Mouse (Mus musculus) cerebellum, postnatal 4 days (tissue): ENCODE results near the gene Slc6a6.
A peak's percentile ranks its signal among the peaks of the same experiment; 100 is the strongest.

ENCODE experiments used
- DNase-seq, 2 experiments: peaks; one replicate each; pipeline ENCODE4 v3.0.0; 2022; ENCODE audit warnings: low spot score in 2 of 2, mixed read lengths in 1 of 2

Gene Slc6a6

DNA sequence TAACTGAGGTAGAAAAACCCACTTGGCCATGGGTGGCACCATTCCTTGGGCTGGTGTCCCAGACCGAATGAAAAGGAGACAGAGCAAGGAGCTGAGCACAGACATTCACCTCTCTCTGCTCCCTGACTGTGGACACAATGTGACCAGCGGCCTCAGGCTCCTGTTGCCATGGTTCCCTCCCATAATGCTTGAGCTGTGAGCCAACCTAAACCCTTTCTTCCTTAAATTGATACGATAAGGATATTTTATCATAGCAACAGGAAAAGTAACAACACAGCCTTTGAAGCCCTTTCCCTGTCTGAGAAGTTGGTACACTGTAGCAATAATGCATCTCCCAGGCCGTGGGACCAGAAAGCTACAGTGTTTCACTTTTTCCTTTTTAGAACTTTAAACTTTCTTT, 14.6 kb upstream of the Slc6a6 start:
- DNase-seq, result no peak

DNA sequence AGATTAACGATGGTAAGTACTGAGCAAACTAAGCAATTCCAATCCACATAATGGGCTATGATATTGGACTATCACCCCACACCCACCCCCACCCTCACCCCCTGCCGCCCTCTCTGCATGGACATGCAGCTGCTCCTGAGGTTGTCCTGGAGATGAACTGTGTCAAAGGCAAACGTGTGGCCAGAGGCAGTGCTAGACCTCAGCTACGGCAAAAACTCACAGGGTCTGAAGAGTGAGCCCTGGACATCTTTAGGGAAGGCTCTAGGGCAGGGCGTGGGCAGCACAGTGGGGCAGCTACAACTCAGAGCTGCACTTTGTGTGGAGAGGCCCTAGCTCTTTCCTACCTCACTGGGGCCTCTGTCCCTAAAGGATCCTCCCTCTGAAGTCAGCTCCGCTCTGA, 13.6 kb upstream of the Slc6a6 start:
- no peak for DNase-seq

GRCm38 (mm10) chr6:91674757-91675350, 9.0 kb upstream of the Slc6a6 start:
- no peak for DNase-seq

- DNase-seq, result no peak
Observed at GRCm38 (mm10) chr6:91678506-91679094, 5.3 kb upstream of the Slc6a6 start.

DNA sequence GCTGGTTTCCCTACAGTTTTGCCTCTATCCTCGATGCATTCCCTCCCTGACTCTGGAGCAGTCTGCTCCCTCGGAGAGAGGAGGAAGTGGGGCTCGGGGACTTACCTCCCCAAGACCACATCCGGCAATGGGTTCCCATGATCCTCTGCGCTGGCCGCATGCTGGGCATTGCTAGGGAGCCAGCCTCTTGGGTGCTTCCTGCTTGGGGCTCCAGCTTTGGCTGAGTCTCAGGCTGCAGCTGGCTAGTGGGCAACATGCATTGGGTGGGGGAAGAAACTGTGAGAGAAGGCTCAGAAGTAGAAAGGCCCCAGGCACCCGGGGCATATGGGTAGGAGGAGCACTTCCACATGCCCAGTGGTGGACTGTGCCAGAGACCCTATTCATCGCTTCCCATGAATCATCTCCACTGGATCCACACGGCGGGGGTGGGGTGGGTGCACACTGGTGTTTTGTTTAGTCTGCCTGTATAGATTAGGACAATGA, 4.7 kb upstream of the Slc6a6 start:
- peak in 1 of 2 experiments; percentile 32 for DNase-seq

GRCm38 (mm10) chr6:91679716-91680115, 4.1 kb upstream of the Slc6a6 start:
- DNase-seq, result no peak

GRCm38 (mm10) chr6:91681841-91682240, 2.0 kb upstream of the Slc6a6 start:
- no peak for DNase-seq

- DNase-seq, result no peak
Observed at GRCm38 (mm10) chr6:91683121-91683520, 732 bp upstream of the Slc6a6 start.

DNA sequence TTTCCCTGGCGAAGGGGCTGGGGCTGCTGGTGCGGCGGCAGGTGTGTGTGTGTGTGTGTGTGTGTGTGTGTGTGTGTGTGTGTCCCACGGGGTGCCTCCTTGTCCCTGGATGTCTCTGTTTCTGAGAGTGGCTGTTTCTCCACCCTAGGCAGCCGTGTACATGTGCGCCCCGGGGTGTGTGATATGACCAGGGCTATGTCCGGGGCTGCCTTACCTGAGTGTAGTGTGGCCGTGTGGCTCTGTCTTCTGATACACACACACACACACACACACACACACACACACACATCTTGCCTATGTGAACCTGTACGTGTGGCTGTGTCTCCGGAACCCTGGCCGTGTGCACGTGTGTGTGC, 599 bp downstream of the Slc6a6 start:
- DNase-seq, result no peak

- peak in 1 of 2 experiments; percentile 13 for DNase-seq
Observed at GRCm38 (mm10) chr6:91684831-91685532, 1.1 kb downstream of the Slc6a6 start.

- no peak for DNase-seq
Observed at GRCm38 (mm10) chr6:91685533-91685883, 1.7 kb downstream of the Slc6a6 start.

GRCm38 (mm10) chr6:91685896-91686295, 2.0 kb downstream of the Slc6a6 start:
- no peak for DNase-seq

GRCm38 (mm10) chr6:91686597-91686996, 2.7 kb downstream of the Slc6a6 start:
- DNase-seq, result no peak

- no peak for DNase-seq
Observed at GRCm38 (mm10) chr6:91688021-91688420, 4.2 kb downstream of the Slc6a6 start.

GRCm38 (mm10) chr6:91689231-91689630, 5.4 kb downstream of the Slc6a6 start:
- no peak for DNase-seq

- no peak for DNase-seq
Observed at GRCm38 (mm10) chr6:91690222-91690621, 6.4 kb downstream of the Slc6a6 start.

DNA sequence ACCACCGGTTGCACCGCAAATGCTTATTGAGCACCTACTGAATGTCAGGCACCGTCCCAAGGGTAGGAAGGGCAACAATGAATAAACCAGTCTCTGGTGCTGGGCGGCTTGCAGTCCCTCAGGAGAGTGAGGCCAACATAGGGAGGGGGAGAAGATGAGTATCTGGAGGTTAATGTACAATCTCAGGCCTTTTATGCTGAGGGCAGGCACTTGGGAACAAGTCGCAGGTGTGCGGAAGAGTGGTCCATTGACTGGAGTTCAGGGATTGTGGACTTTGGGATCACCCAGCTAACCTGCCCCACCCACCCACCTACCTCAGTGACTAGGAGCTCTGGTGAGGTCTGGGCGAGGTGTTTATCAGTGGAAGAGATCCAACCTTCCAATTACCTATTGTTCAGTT, 6.8 kb downstream of the Slc6a6 start:
- no peak for DNase-seq

GRCm38 (mm10) chr6:91691576-91691975, 7.7 kb downstream of the Slc6a6 start:
- DNase-seq, result no peak

GRCm38 (mm10) chr6:91693301-91693886, 9.5 kb downstream of the Slc6a6 start:
- no peak for DNase-seq

GRCm38 (mm10) chr6:91694610-91695009, 10.8 kb downstream of the Slc6a6 start:
- peak; percentile 34 to 80 for DNase-seq

- no peak for DNase-seq
Observed at GRCm38 (mm10) chr6:91698831-91699230, 15.0 kb downstream of the Slc6a6 start.

DNA sequence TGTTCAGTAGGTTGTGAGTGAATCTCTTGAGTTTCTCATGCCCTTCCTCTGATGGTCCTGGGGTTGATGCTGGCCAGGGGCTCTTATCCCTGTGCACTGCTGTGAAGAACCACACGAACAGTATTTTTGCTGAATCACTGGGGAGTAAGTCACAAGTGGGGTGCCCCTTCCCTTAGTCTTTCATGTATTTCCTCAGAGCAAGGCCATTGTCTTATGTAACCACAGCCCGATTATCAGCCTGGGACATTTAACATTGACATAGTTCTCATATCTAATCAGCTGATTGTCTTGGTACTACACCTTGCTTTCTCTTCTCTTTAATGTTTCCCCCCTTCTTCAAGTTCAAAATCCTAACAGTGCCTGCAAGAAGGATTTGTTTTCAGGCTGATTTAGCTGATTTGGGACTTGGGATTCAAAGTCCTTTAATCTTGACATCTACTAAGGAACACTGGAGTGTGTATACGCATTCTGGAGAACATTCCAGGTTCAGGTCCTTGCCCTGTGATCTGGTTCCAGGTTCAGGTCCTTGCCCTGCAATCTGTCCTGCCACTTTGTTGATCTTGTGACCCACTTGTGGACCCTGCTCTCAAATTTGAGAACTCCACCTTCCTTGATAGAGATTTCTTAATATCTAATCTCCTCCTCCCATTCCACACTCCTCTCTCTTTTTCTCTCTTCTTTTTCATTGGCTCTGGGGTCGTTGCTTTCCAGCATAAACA, 15.8 kb downstream of the Slc6a6 start:
- no peak for DNase-seq
